Mouse (Mus musculus) MEL (cell line): ENCODE data around the gene Vsig1. TPM values are rescaled to one million over a fixed set of nuclear protein-coding genes. Genes with fewer than 3 reads are reported as not detected.

ENCODE experiments used
- DNase-seq: peaks from one replicate; pipeline ENCODE4 v3.0.0; 2011; ENCODE audit warnings: low read depth, low spot score
- H3K27ac ChIP-seq: 2 replicates; pipeline ENCODE4 v1.5.1; 2012; ENCODE audit warnings: low read depth, mild to moderate bottlenecking, control low read depth, low read length, moderate library complexity; ENCODE audit not compliant: control insufficient read depth
- H3K27me3 ChIP-seq, 2 experiments: fragments of 150-350 bp in 1 of 2; sonication (generic) in 1 of 2; 2 replicates each; pipeline ENCODE4 v1.6.1; 2012; ENCODE audit warnings: low read length in 2 of 2, mild to moderate bottlenecking in 2 of 2, improper control_type of control experiment in 1 of 2, moderate library complexity in 1 of 2; ENCODE audit not compliant: insufficient read depth in 2 of 2, control insufficient read depth in 1 of 2
- H3K36me3 ChIP-seq, 2 experiments: 2 replicates each; pipeline ENCODE4 v1.6.1; 2012 to 2014; ENCODE audit warnings: low read length in 2 of 2, improper control_type of control experiment in 1 of 2, inconsistent platforms in 1 of 2, mild to moderate bottlenecking in 1 of 2; ENCODE audit not compliant: insufficient read depth in 2 of 2, control insufficient read depth in 1 of 2
- H3K4me1 ChIP-seq, 2 experiments: fragments of 150-350 bp in 1 of 2; sonication (generic) in 1 of 2; 2 replicates each; pipeline ENCODE4 v1.6.1; 2012; ENCODE audit warnings: low read length in 2 of 2, improper control_type of control experiment in 1 of 2, mild to moderate bottlenecking in 1 of 2; ENCODE audit not compliant: insufficient read depth in 2 of 2, control insufficient read depth in 1 of 2
- H3K4me3 ChIP-seq, 2 experiments: fragments of 150-350 bp in 1 of 2; sonication (generic) in 1 of 2; 2 replicates each; pipeline ENCODE4 v1.5.1; 2012; ENCODE audit warnings: low read depth in 2 of 2, low read length in 2 of 2, mild to moderate bottlenecking in 2 of 2, moderate library complexity in 2 of 2, control low read depth in 1 of 2, improper control_type of control experiment in 1 of 2; ENCODE audit not compliant: control insufficient read depth in 1 of 2, insufficient read depth in 1 of 2
- H3K79me2 ChIP-seq: 2 replicates; pipeline ENCODE4 v1.6.1; 2012; ENCODE audit warnings: mild to moderate bottlenecking, low read length, moderate library complexity; ENCODE audit not compliant: control insufficient read depth, poor library complexity, insufficient read depth
- H3K9ac ChIP-seq: 2 replicates; pipeline ENCODE4 v1.6.1; 2012; ENCODE audit warnings: low read depth, mild to moderate bottlenecking, control low read depth, low read length, moderate library complexity; ENCODE audit not compliant: control insufficient read depth, poor library complexity, severe bottlenecking
- H3K9me3 ChIP-seq: fragments of 150-350 bp; sonication (generic); replicated peaks from 2 replicates; pipeline ENCODE4 v1.6.1; 2012; ENCODE audit warnings: mild to moderate bottlenecking, low read length, improper control_type of control experiment, moderate library complexity; ENCODE audit not compliant: insufficient read depth
- MAZ ChIP-seq: IDR thresholded peaks from 2 replicates; pipeline ENCODE4 v1.6.1; 2012; ENCODE audit warnings: low read depth, mild to moderate bottlenecking, inconsistent platforms, low read length, improper control_type of control experiment
- MXI1 ChIP-seq: IDR thresholded peaks from 2 replicates; pipeline ENCODE4 v1.6.1; 2011; ENCODE audit warnings: mild to moderate bottlenecking, low read depth, low read length, improper control_type of control experiment
- POLR2AphosphoS5 ChIP-seq: IDR thresholded peaks from 2 replicates; pipeline ENCODE4 v1.6.1; 2012; ENCODE audit warnings: low read depth, borderline replicate concordance, mild to moderate bottlenecking, inconsistent platforms, low read length, moderate library complexity, mixed read lengths
- TBP ChIP-seq: IDR thresholded peaks from 2 replicates; pipeline ENCODE4 v1.8.0; 2011; ENCODE audit warnings: low read depth, low read length, improper control_type of control experiment
- polyA plus RNA-seq, 2 experiments: library from polyadenylated mRNA; stranded (reverse) in 1 of 2; unstranded in 1 of 2; fragments of >175 nt in 1 of 2; fragments of >200 nt in 1 of 2; gene quantifications; 2 replicates each; pipeline versions ENCODE4 v1.2.1 to v1.2.4; 2012; ENCODE audit warnings: low replicate concordance in 2 of 2, low read depth in 1 of 2; ENCODE audit not compliant: insufficient read length in 2 of 2, insufficient read depth in 1 of 2, missing spikeins in 1 of 2
- total RNA-seq: library from RNA; depleted of rRNA; stranded (reverse); fragments of 300-350 nt; gene quantifications from 2 replicates; pipeline ENCODE4 v1.2.3, GENCODE M21; 2012; rRNA removed

Vsig1 gene
- total and polyA plus RNA-seq, 3 experiments: not detected

DNA sequence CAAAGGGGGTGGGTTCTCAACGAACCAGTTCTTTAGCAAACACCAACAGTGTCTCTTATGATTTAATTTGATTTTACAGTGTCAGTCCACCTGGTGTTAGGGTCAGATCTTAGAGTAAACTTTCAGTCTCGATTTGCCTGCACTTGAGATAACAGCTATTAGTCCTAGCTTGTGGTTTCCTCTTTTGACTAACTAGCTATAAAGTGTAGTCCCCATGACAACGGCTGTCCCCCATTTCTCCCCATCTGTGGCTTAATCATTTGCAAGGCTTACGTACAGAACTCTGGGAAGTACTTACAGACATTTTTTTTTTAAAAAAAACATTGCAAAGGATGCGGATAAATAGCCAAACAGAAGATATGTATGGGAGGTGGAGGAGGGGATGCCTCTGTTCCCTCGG, 77.4 kb downstream of the Vsig1 start (continued):
- TF ChIP-seq MAZ: no peak

DNA sequence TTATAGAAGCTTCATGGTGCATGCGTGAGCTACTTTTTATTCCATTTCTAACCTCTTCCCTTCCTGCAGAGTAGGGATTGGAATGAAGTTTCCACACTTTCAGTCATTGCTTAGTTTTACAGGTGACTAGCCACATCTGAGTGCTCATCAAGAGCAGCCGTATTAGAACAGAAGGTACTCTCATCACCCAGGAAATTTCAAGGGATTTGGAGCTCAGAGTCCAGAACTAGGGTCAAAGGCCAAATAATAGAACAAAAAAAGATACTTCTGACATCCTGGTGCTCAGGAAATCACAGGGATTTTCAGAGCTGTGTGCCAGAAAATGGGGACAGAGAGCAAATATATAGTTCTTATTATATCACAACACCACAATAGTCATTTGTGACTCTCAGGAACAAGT, 77.8 kb downstream of the Vsig1 start:
- peaks cover 0 to 22% of the 10 kb centered on the region in 2 experiments; a peak in 3 of 4 replicates for H3K36me3 ChIP-seq
- H3K9ac ChIP-seq: no peak overlapping the region
- H3K4me3 ChIP-seq: no peak overlapping the region
- no peak for DNase-seq
- no peak overlapping the region for H3K27ac ChIP-seq
- no peaks in the 10 kb centered on the region for H3K79me2 ChIP-seq
- H3K9me3 ChIP-seq: no peaks in the 10 kb centered on the region
- H3K4me1 ChIP-seq: peaks cover 5 to 16% of the 10 kb centered on the region in 2 experiments
- TF ChIP-seq TBP (no peak), MXI1 (no peak), POLR2AphosphoS5 (no peak)
- H3K27me3 ChIP-seq: no peaks in the 10 kb centered on the region

Other genes starting within 250 kb of the Vsig1 start
- gene Mid2, start 243.0 kb upstream of the Vsig1 start, total RNA-seq: not detected in 2 replicates
- gene Mid2, start 243.0 kb upstream of the Vsig1 start, polyA plus RNA-seq: not detected
- not detected in 2 replicates for gene Tex13b, start 94.2 kb upstream of the Vsig1 start, total RNA-seq
- not detected for gene Tex13b, start 94.2 kb upstream of the Vsig1 start, polyA plus RNA-seq
- gene Psmd10, start 49.1 kb downstream of the Vsig1 start, total RNA-seq: 49.9 and 53.2 TPM in 2 replicates
- gene Psmd10, start 49.1 kb downstream of the Vsig1 start, polyA plus RNA-seq: 10 to 100 TPM in 1 of 2 experiments, not detected in 1; 48.8 TPM
- 20.7 and 21.1 TPM in 2 replicates for gene Atg4a, start 49.3 kb downstream of the Vsig1 start, total RNA-seq
- gene Atg4a, start 49.3 kb downstream of the Vsig1 start, polyA plus RNA-seq: 10 to 100 TPM in 1 of 2 experiments, not detected in 1; 16.3 TPM